Mouse (Mus musculus): ENCODE results near the gene Rabgef1. TPM values are rescaled to one million over a fixed set of nuclear protein-coding genes. Genes with fewer than 3 reads are reported as not detected.
"Not testable (repeated sequence)": the region's sequence is repeated elsewhere in the genome, so short reads cannot be mapped to it uniquely, and the experiment has no call there.

Gene Rabgef1
- total RNA-seq, 2 experiments from 2014 or later, result 43.2 to 47.1 TPM

DNA sequence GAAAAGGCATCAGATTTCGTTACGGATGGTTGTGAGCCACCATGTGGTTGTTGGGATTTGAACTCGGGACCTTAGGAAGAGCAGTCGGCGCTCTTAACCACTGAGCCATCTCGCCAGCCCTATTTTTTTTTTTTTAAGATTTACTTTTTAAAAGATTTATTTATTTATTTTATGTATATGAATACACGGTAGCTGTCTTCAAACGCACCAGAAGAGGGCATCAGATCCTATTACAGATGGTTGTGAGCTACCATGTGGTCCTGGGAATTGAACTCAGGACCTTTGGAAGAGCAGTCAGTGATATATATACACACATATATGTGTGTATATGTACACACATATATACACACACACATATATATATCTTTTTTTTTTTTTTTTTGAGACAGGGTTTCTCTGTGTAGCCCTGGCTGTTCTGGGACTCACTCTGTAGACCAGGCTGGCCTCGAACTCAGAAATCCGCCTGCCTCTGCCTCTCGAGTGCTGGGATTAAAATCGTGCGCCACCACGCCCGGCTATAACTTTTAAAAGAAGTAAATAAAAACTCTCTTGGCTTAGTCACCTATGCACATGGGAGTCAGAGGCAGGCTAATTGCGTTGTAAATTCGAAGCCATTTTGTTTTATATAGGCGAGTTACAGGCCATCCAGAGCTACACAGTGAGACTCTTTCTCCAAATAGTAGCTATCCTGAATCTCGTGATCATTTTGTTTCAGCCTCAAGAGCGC is 84.4 kb downstream of the Rabgef1 start:
- ATAC-seq (replicated peaks; ENCODE audit: low FRiP score, poor library complexity, severe bottlenecking), result not testable (repeated sequence)

DNA sequence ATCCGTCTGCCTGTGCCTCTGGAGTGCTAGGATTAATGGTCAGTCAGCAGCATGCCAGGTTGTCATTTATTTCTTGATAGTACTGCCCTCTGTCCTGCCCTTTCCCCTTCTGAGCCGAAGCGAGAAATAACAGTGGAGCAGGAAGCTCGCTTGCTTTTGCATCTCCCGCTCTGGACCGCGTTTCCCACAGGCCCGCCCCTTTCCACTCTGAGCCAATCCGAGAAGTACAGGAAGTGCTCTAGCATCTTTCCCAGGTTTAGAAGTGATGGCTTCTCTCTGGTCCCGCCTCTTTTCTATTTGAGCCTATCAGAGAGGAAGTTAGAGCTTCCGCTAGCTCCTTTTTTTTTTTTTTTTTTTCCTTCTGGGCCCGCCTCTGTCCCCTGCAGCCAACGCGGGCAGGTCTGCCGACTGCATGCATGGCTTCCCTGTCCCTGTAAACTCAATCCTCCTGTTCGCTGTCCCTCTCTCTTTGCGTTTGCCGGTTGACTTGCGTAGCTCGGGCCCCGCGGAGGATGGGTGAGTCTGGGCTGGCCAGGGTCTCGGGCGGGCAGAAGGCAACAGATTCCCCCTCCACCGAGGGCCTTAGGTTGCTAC is 85.2 kb downstream of the Rabgef1 start:
- peak; percentile 89 for ATAC-seq (replicated peaks; ENCODE audit: low FRiP score, poor library complexity, severe bottlenecking)

DNA sequence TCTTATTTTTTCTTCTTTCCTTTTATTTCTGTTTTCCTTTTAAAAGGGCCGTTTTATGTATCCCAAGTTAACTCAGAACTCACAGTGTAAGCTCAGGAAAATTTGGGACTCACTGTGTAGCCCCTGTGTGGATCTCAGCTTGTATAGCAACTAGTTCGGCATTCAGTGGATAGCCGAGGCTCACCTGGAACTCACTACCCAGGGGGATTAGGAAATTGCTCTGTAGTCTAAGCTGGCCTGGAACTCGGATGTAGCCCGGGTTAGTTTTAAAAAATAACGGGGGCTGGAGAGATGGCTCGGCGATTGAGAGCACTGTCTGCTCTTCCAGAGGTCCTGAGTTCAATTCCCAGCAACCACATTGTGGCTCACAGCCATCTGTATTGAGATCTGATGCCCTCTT is 85.7 kb downstream of the Rabgef1 start:
- no peak for ATAC-seq (replicated peaks; ENCODE audit: low FRiP score, poor library complexity, severe bottlenecking)

DNA sequence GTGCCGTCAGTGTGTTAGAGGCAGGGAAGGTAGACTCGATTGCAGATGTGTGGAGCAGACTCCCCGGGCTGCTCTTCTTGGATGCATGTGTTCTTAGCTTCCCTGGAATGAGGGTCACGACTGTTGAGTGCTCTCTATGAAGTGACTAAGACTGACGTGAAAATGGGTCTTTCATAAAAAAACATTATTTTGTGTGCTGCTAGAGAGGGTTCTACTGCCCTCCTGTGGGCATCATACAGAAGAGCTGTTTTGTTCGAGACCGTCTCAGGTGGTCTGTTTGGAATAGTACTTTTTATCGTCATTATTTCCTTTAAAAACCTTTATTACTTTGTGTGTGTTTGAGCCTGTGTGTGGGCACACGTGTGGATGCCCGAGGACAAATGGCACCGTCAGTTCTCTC is 91.9 kb downstream of the Rabgef1 start:
- no peak for ATAC-seq (replicated peaks; ENCODE audit: low FRiP score, poor library complexity, severe bottlenecking)

Other genes with a start within 250 kb of the Rabgef1 start
- gene Vkorc1l1, start 229.8 kb upstream of the Rabgef1 start, total RNA-seq (2015; ENCODE audit: low replicate concordance), result 39.8 and 49.3 TPM in 2 replicates
- gene Vkorc1l1, start 229.8 kb upstream of the Rabgef1 start, total RNA-seq (2017; ENCODE audit: low replicate concordance), result 27.2 and 30.7 TPM in 2 replicates
- gene Gusb, start 168.7 kb upstream of the Rabgef1 start, total RNA-seq (2015; ENCODE audit: low replicate concordance), result 22.1 and 25.5 TPM in 2 replicates
- gene Gusb, start 168.7 kb upstream of the Rabgef1 start, total RNA-seq (2017; ENCODE audit: low replicate concordance), result 8.9 and 13.4 TPM in 2 replicates
- gene Asl, start 142.6 kb upstream of the Rabgef1 start, total RNA-seq (2015; ENCODE audit: low replicate concordance), result 1.9 and 11.3 TPM in 2 replicates
- gene Asl, start 142.6 kb upstream of the Rabgef1 start, total RNA-seq (2017; ENCODE audit: low replicate concordance), result 2.0 and 2.6 TPM in 2 replicates
- 9.2 and 16.5 TPM in 2 replicates for gene Crcp, start 142.5 kb upstream of the Rabgef1 start, total RNA-seq (2015; ENCODE audit: low replicate concordance)
- gene Crcp, start 142.5 kb upstream of the Rabgef1 start, total RNA-seq (2017; ENCODE audit: low replicate concordance), result 18.7 and 21.6 TPM in 2 replicates
- 7.9 and 14.4 TPM in 2 replicates for gene Tpst1, start 98.5 kb upstream of the Rabgef1 start, total RNA-seq (2015; ENCODE audit: low replicate concordance)
- 2.1 and 3.5 TPM in 2 replicates for gene Tpst1, start 98.5 kb upstream of the Rabgef1 start, total RNA-seq (2017; ENCODE audit: low replicate concordance)
- gene Kctd7, start 26.9 kb upstream of the Rabgef1 start, total RNA-seq (2015; ENCODE audit: low replicate concordance), result 0.96 and 2.3 TPM in 2 replicates
- gene Kctd7, start 26.9 kb upstream of the Rabgef1 start, total RNA-seq (2017; ENCODE audit: low replicate concordance), result 1.3 and 2.0 TPM in 2 replicates
- 11.1 and 21.5 TPM in 2 replicates for gene Tmem248, start 45.3 kb downstream of the Rabgef1 start, total RNA-seq (2015; ENCODE audit: low replicate concordance)
- gene Tmem248, start 45.3 kb downstream of the Rabgef1 start, total RNA-seq (2017; ENCODE audit: low replicate concordance), result 16.0 and 24.9 TPM in 2 replicates
- 16.7 and 22.1 TPM in 2 replicates for gene Sbds, start 83.7 kb downstream of the Rabgef1 start, total RNA-seq (2015; ENCODE audit: low replicate concordance)
- gene Sbds, start 83.7 kb downstream of the Rabgef1 start, total RNA-seq (2017; ENCODE audit: low replicate concordance), result 46.2 and 73.7 TPM in 2 replicates
- 2.9 and 5.6 TPM in 2 replicates for gene Tyw1, start 83.8 kb downstream of the Rabgef1 start, total RNA-seq (2015; ENCODE audit: low replicate concordance)
- gene Tyw1, start 83.8 kb downstream of the Rabgef1 start, total RNA-seq (2017; ENCODE audit: low replicate concordance), result 9.2 and 9.8 TPM in 2 replicates
- not detected in 2 replicates for gene Caln1, start 197.7 kb downstream of the Rabgef1 start, total RNA-seq (2015; ENCODE audit: low replicate concordance)
- not detected in 2 replicates for gene Caln1, start 197.7 kb downstream of the Rabgef1 start, total RNA-seq (2017; ENCODE audit: low replicate concordance)
- not detected in 2 replicates for gene A330070K13Rik, start 212.8 kb downstream of the Rabgef1 start, total RNA-seq (2015; ENCODE audit: low replicate concordance)
- gene A330070K13Rik, start 212.8 kb downstream of the Rabgef1 start, total RNA-seq (2017; ENCODE audit: low replicate concordance), result not detected in 2 replicates

Measured in erythroblast, adult 5-6 weeks (primary cell).